Mouse (Mus musculus) CD4-positive naive resting alpha-beta T cell, adult 76 days (primary cell): ENCODE measurements around the gene Rpgrip1l. TPM values are rescaled to one million over a fixed set of nuclear protein-coding genes. Genes with fewer than 3 reads are reported as not detected.

Source experiments
- total RNA-seq: library from RNA; stranded (reverse); gene quantifications from one replicate; pipeline ENCODE4 v1.2.4, GENCODE M21; 2023

The Rpgrip1l gene
- total RNA-seq = 2.6 TPM

GRCm38 (mm10) chr8:91312835-91313832 lies at the start of gene Rpgrip1l, which contains the start of gene Fto:
Rpgrip1l (minus strand) TSS chr8:91313262.
Fto (plus strand) TSS chr8:91313525.

GRCm38 (mm10) chr8:91199876-91200275 lies 113.2 kb downstream of the Rpgrip1l start, which contains the start of gene Aktip:
Aktip (minus strand) TSS chr8:91199976.

Other genes starting within 250 kb of the Rpgrip1l start
- 102 TPM for gene Rbl2, start 243.2 kb downstream of the Rpgrip1l start, total RNA-seq
- 11.9 TPM for gene Aktip, start 113.3 kb downstream of the Rpgrip1l start, total RNA-seq
- gene Fto, start 263 bp upstream of the Rpgrip1l start, total RNA-seq = 68.4 TPM